In the genomic region with DNA sequence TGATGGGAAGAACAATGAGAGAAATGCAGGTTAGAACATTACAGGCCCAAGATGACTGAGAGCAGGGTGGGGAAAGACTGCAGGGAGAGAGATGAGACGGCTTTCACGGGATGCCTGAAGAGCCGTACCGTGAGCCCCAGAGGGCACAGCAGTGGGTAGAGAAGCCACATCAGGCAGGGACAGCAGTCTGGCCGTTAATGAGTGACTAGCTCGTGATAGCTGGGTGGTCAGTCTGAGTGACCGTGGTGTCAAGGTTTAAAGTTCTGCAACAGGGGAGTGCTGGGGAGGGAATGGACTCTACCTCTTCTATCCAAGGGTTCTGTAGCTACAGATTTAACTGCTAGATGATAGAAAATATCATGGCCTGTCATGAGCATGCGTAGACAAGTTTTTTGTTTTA, we compare ENCODE assay signal across 21 mouse cellular contexts. TPM values are rescaled to one million over a fixed set of nuclear protein-coding genes. Genes with fewer than 3 reads are reported as not detected.
DNase-seq lines count a peak whose midpoint lies in the region; ATAC-seq and TF ChIP-seq lines count a peak whose summit lies in the region.
"Had no signal": no experiment of that assay in that cellular context is flagged by ENCODE, and none has a peak within 500 bp of the region (broad histone marks: within the 10 kb centered on the region; RNA-seq: fewer than 3 reads in every experiment).

No protein-coding gene starts in this region.

- H3K4me1 ChIP-seq in kidney, embryonic 14.5 days (ENCODE audit: control insufficient read depth, insufficient read depth, low read length): no peaks in the 10 kb centered on the region
- H3K4me1 ChIP-seq in kidney, postnatal 0 days (replicated peaks; ENCODE audit: insufficient read depth, low read length): no peaks in the 10 kb centered on the region
- peaks cover 10% of the 10 kb centered on the region for H3K4me1 ChIP-seq in liver, adult 2 months (ENCODE audit: control insufficient read depth, insufficient read depth, low read length)
- H3K4me1 ChIP-seq in liver, postnatal 0 days (ENCODE audit: insufficient read depth): peaks cover 8% of the 10 kb centered on the region
- H3K4me1 ChIP-seq: embryonic facial prominence, embryonic 15.5 days; heart, embryonic 12.5 days had no signal

- DNase-seq in kidney, adult 11 months: peak; percentile 88
- no peak for DNase-seq in kidney, postnatal 0 days (ENCODE audit: low spot score)
- peak; percentile 98 for DNase-seq in liver, adult 2 months (ENCODE audit: extremely low read depth, low read depth, low spot score)
- peak; percentile 56 for DNase-seq in liver, postnatal 0 days
- DNase-seq in left cerebral cortex, adult 8-10 months (ENCODE audit: low spot score in 2 of 2): no peak
- no peak for DNase-seq in cerebellum, adult 9-10 months
- no peak for DNase-seq in spleen, postnatal 14 days (ENCODE audit: low spot score in 2 of 2)
- DNase-seq: adrenal gland, postnatal 10 days; cerebellum, postnatal 25 days; gastrocnemius, adult 2 months; heart, postnatal 14 days; thymus, postnatal 36 days had no signal

- H3K36me3 ChIP-seq in kidney, embryonic 14.5 days (ENCODE audit: control insufficient read depth, insufficient read depth, low read length): no peaks in the 10 kb centered on the region
- no peaks in the 10 kb centered on the region for H3K36me3 ChIP-seq in kidney, postnatal 0 days (ENCODE audit: insufficient read depth, low read length)
- H3K36me3 ChIP-seq in liver, adult 2 months (ENCODE audit: control insufficient read depth, insufficient read depth, low read length): no peaks in the 10 kb centered on the region
- H3K36me3 ChIP-seq in liver, postnatal 0 days (replicated peaks; ENCODE audit: insufficient read depth, low read length): no peaks in the 10 kb centered on the region
- H3K36me3 ChIP-seq: embryonic facial prominence, embryonic 15.5 days; heart, embryonic 12.5 days; midbrain, embryonic 15.5 days; neural tube, embryonic 15.5 days had no signal

- H3K4me3 ChIP-seq in kidney, embryonic 14.5 days (ENCODE audit: low read length): no peak overlapping the region
- H3K4me3 ChIP-seq in kidney, postnatal 0 days (replicated peaks; ENCODE audit: low read depth, low read length): no peak overlapping the region
- no peak overlapping the region for H3K4me3 ChIP-seq in liver, adult 2 months (ENCODE audit: insufficient read depth, low read depth, low read length)
- H3K4me3 ChIP-seq in liver, postnatal 0 days (ENCODE audit: low read depth, low read length): no peak overlapping the region
- H3K4me3 ChIP-seq: embryonic facial prominence, embryonic 15.5 days; gastrocnemius, adult 2 months; heart, embryonic 12.5 days; midbrain, embryonic 15.5 days; neural tube, embryonic 15.5 days had no signal

- peaks cover 44% of the 10 kb centered on the region for H3K27me3 ChIP-seq in kidney, embryonic 14.5 days (ENCODE audit: control insufficient read depth, insufficient read depth, low read length)
- H3K27me3 ChIP-seq in kidney, postnatal 0 days (ENCODE audit: insufficient read depth, low read length): peaks cover 12% of the 10 kb centered on the region
- no peaks in the 10 kb centered on the region for H3K27me3 ChIP-seq in liver, adult 2 months (ENCODE audit: control insufficient read depth, insufficient read depth, low read length)
- no peaks in the 10 kb centered on the region; the same call in 1 of the 2 replicates for H3K27me3 ChIP-seq in liver, postnatal 0 days (ENCODE audit: insufficient read depth, low read length)

- TF ChIP-seq POLR2A in liver, adult 2 months (IDR thresholded peaks at IDR 0.05; ENCODE audit: extremely low read depth, insufficient read depth, low read length): no peak

- no peaks in the 10 kb centered on the region for H3K9me3 ChIP-seq in kidney, embryonic 14.5 days (ENCODE audit: control insufficient read depth, low read length)
- no peaks in the 10 kb centered on the region for H3K9me3 ChIP-seq in kidney, postnatal 0 days (replicated peaks; ENCODE audit: low read length)
- H3K9me3 ChIP-seq in liver, postnatal 0 days (ENCODE audit: low read length): no peaks in the 10 kb centered on the region
- H3K9me3 ChIP-seq: embryonic facial prominence, embryonic 15.5 days; heart, embryonic 12.5 days; midbrain, embryonic 15.5 days; neural tube, embryonic 15.5 days had no signal

- H3K79me2 ChIP-seq in liver, adult 2 months (ENCODE audit: control insufficient read depth, insufficient read depth, low read length): no peaks in the 10 kb centered on the region

- peak; percentile 47; the same call in 1 of the 2 replicates for TF ChIP-seq EP300 in liver, postnatal 0 days (IDR thresholded peaks at IDR 0.05; ENCODE audit: low read depth)

- no peak for TF ChIP-seq CTCF in kidney, postnatal 0 days (IDR thresholded peaks at IDR 0.05; ENCODE audit: low read depth)
- TF ChIP-seq CTCF in liver, adult 2 months (IDR thresholded peaks at IDR 0.05; ENCODE audit: low read depth, low read length): no peak
- TF ChIP-seq CTCF in liver, postnatal 0 days (IDR thresholded peaks at IDR 0.05; ENCODE audit: low read depth): no peak

- WGBS in kidney, embryonic 14.5 days: 55% methylated on average over 8 of the region's 8 CpGs
- 56% methylated on average over 8 of the region's 8 CpGs for WGBS in kidney, postnatal 0 days
- 23% methylated on average over 8 of the region's 8 CpGs for WGBS in liver, adult 2 months
- 47% methylated on average over 8 of the region's 8 CpGs for WGBS in liver, postnatal 0 days (ENCODE audit: insufficient replicate concordance)

- ATAC-seq in kidney, embryonic 14.5 days (ENCODE audit: low FRiP score, low TSS enrichment): no peak
- 0 out of 2 replicates have a peak, but pooled peaks have one; percentile 33 for ATAC-seq in kidney, postnatal 0 days (replicated peaks; ENCODE audit: low FRiP score, low read depth)
- ATAC-seq in liver, postnatal 0 days: peak; percentile 92
- ATAC-seq: CD4-positive, CD25-positive, alpha-beta regulatory T cell, adult 4 months; lung, postnatal 0 days; midbrain, embryonic 15.5 days; Patski had no signal

- H3K9ac ChIP-seq in kidney, embryonic 14.5 days (ENCODE audit: low read depth, low read length): no peak overlapping the region
- no peak overlapping the region for H3K9ac ChIP-seq in kidney, postnatal 0 days (ENCODE audit: low read depth, low read length)
- no peak overlapping the region for H3K9ac ChIP-seq in liver, adult 2 months (ENCODE audit: low read depth, low read length)
- H3K9ac ChIP-seq in liver, postnatal 0 days (replicated peaks): no peak overlapping the region
- H3K9ac ChIP-seq: embryonic facial prominence, embryonic 15.5 days; heart, embryonic 12.5 days; hindbrain, embryonic 14.5 days; midbrain, embryonic 15.5 days; neural tube, embryonic 15.5 days had no signal

- no peak overlapping the region for H3K4me2 ChIP-seq in kidney, embryonic 14.5 days (replicated peaks; ENCODE audit: low read depth, low read length)
- no peak overlapping the region for H3K4me2 ChIP-seq in kidney, postnatal 0 days (ENCODE audit: low read length)
- peak overlapping the region; percentile 20 for H3K4me2 ChIP-seq in liver, postnatal 0 days (ENCODE audit: low read depth, low read length)
- H3K4me2 ChIP-seq: embryonic facial prominence, embryonic 15.5 days; heart, embryonic 12.5 days; hindbrain, embryonic 14.5 days; midbrain, embryonic 15.5 days; neural tube, embryonic 15.5 days had no signal

- no peak overlapping the region for H3K27ac ChIP-seq in kidney, embryonic 14.5 days (ENCODE audit: low read depth, low read length)
- H3K27ac ChIP-seq in kidney, postnatal 0 days: no peak overlapping the region
- H3K27ac ChIP-seq in liver, adult 2 months (replicated peaks; ENCODE audit: insufficient read depth, low read depth, low read length): peak overlapping the region; percentile 74
- H3K27ac ChIP-seq in liver, postnatal 0 days (ENCODE audit: low read depth): peak overlapping the region; percentile 62
- H3K27ac ChIP-seq: embryonic facial prominence, embryonic 15.5 days; gastrocnemius, adult 2 months; hindbrain, embryonic 14.5 days; midbrain, embryonic 15.5 days; neural tube, embryonic 15.5 days had no signal

RNA-seq across cellular contexts. Expression of gene Cfap77, which starts 19.2 kb away (rescaled TPM):
- 0.37 and 0.51 TPM in 2 replicates for polyA plus RNA-seq in kidney, embryonic 14.5 days (2014; fragmentation: Nextera tagmentation; extraction: Ambion mirVana)
- 0.14 and 0.36 TPM in 2 replicates for polyA plus RNA-seq in kidney, postnatal 0 days (2015; fragmentation: Nextera tagmentation; extraction: Ambion mirVana)
- 0.13 TPM in 1 of 2 replicates, not detected in the other for total RNA-seq in liver, adult 2 months (2014; rRNA removed)
- 0.06 and 0.11 TPM in 2 replicates for polyA plus RNA-seq in liver, adult 2 months (2012; rRNA removed)
- polyA plus RNA-seq in liver, postnatal 0 days (2015; fragmentation: Nextera tagmentation; extraction: Ambion mirVana): 0.06 TPM in 1 of 2 replicates, not detected in the other
- 1 to 10 TPM in 1 of 4 experiments, under 1 TPM in 3; 0.25 to 1.1 (median 0.48) TPM for total RNA-seq in left cerebral cortex, adult 8-10 months (2022)
- total RNA-seq: gastrocnemius, adult 2 months had no signal

RNA-seq across cellular contexts. Expression of gene Ttf1, which starts 24.4 kb away (rescaled TPM):
- 9.4 and 10.9 TPM in 2 replicates for polyA plus RNA-seq in kidney, embryonic 14.5 days (2014; fragmentation: Nextera tagmentation; extraction: Ambion mirVana)
- 6.6 and 7.0 TPM in 2 replicates for polyA plus RNA-seq in kidney, postnatal 0 days (2015; fragmentation: Nextera tagmentation; extraction: Ambion mirVana)
- total RNA-seq in liver, adult 2 months (2014; rRNA removed): 5.7 and 6.8 TPM in 2 replicates
- 2.2 and 3.4 TPM in 2 replicates for polyA plus RNA-seq in liver, adult 2 months (2012; rRNA removed)
- 3.0 and 3.1 TPM in 2 replicates for polyA plus RNA-seq in liver, postnatal 0 days (2015; fragmentation: Nextera tagmentation; extraction: Ambion mirVana)
- 10 to 100 TPM in 2 of 4 experiments, 1 to 10 TPM in 2; 9.6 to 13.4 (median 10.2) TPM for total RNA-seq in left cerebral cortex, adult 8-10 months (2022)

Comparison
In these comparisons a context has a peak if more than half of its experiments do, and no peak if none do; other contexts are left out.
1. DNase-seq: peak in kidney, adult 11 months (single experiment), liver, adult 2 months (single experiment) and liver, postnatal 0 days (single experiment); none in kidney, postnatal 0 days (single experiment), left cerebral cortex, adult 8-10 months (0 of 2), cerebellum, adult 9-10 months (single experiment) and spleen, postnatal 14 days (0 of 2).
2. H3K27ac ChIP-seq: peak in liver, adult 2 months (single experiment) and liver, postnatal 0 days (single experiment); none in kidney, embryonic 14.5 days (single experiment) and kidney, postnatal 0 days (single experiment).